Mouse (Mus musculus): Measurements from ENCODE around the gene Gm379. TPM values are rescaled to one million over a fixed set of nuclear protein-coding genes. Genes with fewer than 3 reads are reported as not detected.

Gm379 gene
- polyA plus RNA-seq (2012; rRNA removed) (0.24 TPM in 1 of 2 replicates, not detected in the other), polyA plus RNA-seq (2014; fragmentation: Nextera tagmentation; extraction: Ambion mirVana) (not detected in 2 replicates)

DNA sequence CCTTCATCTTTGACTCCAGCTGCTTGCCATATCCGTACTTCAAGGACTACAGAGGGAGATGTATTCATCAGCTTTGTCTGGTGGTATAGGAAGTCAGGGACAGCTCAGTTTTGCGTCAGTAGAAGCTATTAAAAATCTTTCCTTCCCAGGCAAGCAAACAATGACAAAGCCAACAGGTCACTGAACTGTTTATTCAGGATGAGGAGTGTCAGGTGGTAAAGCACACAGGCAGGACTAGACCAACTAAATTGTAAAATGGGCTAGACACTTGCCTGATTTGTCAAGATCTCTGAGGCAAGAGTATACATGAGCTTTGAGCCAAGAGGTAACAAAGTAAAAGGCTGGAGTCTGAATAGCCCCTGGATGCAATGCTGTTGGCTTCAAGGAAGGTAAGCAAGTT, at the start of gene Gm379:
TSS of gene Gm379 (minus strand) at position 7 of the 400 bp plus-strand sequence.
- ATAC-seq (ENCODE audit: low FRiP score, low read depth) (no peak), DNase-seq (ENCODE audit: low spot score) (no peak)
- 76% methylated on average over 2 of the region's 2 CpGs for WGBS
- Histone ChIP-seq H3K36me3 (ENCODE audit: control insufficient read depth, insufficient read depth, low read length) (no peaks in the 10 kb centered on the region), H3K4me2 (replicated peaks; ENCODE audit: low read depth, low read length, severe bottlenecking) (no peak within 1 kb of the TSS), H3K4me3 (replicated peaks; ENCODE audit: low read length) (no peak within 1 kb of the TSS), H3K9ac (ENCODE audit: low read depth, low read length, severe bottlenecking) (no peak within 1 kb of the TSS), H3K4me1 (ENCODE audit: control insufficient read depth, insufficient read depth, low read length) (no peaks in the 10 kb centered on the region), H3K9me3 (ENCODE audit: control insufficient read depth, low read length) (no peaks in the 10 kb centered on the region), H3K27ac (replicated peaks; ENCODE audit: low read depth, low read length) (no peak within 1 kb of the TSS), H3K27me3 (ENCODE audit: control insufficient read depth, insufficient read depth, low read length) (no peaks in the 10 kb centered on the region)
- no peak for TF ChIP-seq POLR2A (IDR thresholded peaks at IDR 0.05; ENCODE audit: borderline replicate concordance, extremely low read depth, insufficient read depth, insufficient read length)

DNA sequence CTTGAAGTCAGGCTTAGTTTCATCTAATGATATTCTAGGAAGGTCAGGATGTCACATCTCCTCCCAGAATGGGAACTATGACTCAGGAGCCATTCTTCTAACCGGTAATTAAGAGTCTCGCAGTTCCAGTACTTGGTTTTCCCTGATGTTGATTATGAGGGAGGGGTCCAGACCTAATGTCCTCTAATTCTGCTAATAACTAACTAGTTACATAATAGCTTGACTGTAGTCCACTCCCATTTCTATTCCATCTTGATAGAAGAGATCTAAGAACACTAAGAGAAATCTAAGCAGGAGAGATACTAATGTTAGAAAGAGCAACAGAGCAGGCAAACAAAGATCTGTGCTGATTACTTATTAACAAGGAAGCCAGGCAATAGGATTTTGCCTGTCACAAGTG, 39.6 kb upstream of the Gm379 start:
- 90% methylated on average over 2 of the region's 2 CpGs for WGBS
- Histone ChIP-seq H3K4me2 (replicated peaks; ENCODE audit: low read depth, low read length, severe bottlenecking) (no peak overlapping the region), H3K4me3 (replicated peaks; ENCODE audit: low read length) (no peak overlapping the region), H3K4me1 (ENCODE audit: control insufficient read depth, insufficient read depth, low read length) (no peaks in the 10 kb centered on the region), H3K9ac (ENCODE audit: low read depth, low read length, severe bottlenecking) (no peak overlapping the region), H3K27ac (replicated peaks; ENCODE audit: low read depth, low read length) (no peak overlapping the region), H3K36me3 (ENCODE audit: control insufficient read depth, insufficient read depth, low read length) (no peaks in the 10 kb centered on the region), H3K9me3 (ENCODE audit: control insufficient read depth, low read length) (no peaks in the 10 kb centered on the region), H3K27me3 (ENCODE audit: control insufficient read depth, insufficient read depth, low read length) (no peaks in the 10 kb centered on the region)
- no peak for DNase-seq (ENCODE audit: low spot score)
- no peak for TF ChIP-seq POLR2A (IDR thresholded peaks at IDR 0.05; ENCODE audit: borderline replicate concordance, extremely low read depth, insufficient read depth, insufficient read length)
- ATAC-seq (ENCODE audit: low FRiP score, low read depth): no peak

DNA sequence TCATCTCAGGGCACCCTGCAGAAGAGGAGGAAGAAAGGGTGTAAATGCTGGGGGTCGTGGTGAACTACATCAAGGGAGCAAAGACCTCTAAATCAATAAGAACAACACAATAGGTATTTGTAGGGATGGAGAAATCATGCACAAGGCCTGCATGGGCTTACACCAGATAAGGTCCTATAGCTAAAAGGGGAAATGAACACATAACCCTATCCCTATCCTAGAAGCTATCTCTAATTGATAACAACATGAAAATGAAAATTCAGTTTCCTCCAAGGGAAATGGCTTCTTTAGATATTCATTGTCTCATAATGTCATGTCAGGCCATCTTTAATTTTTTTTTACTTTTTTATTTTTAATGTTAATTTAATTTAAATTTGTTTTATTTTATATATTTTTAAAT, 4.2 kb upstream of the Gm379 start:
- TF ChIP-seq POLR2A (IDR thresholded peaks at IDR 0.05; ENCODE audit: borderline replicate concordance, extremely low read depth, insufficient read depth, insufficient read length): no peak
- no peak overlapping the region for H3K4me3 ChIP-seq (replicated peaks; ENCODE audit: low read length)
- H3K9ac ChIP-seq (ENCODE audit: low read depth, low read length, severe bottlenecking): no peak overlapping the region
- H3K4me1 ChIP-seq (ENCODE audit: control insufficient read depth, insufficient read depth, low read length): no peaks in the 10 kb centered on the region
- H3K27me3 ChIP-seq (ENCODE audit: control insufficient read depth, insufficient read depth, low read length): no peaks in the 10 kb centered on the region
- H3K9me3 ChIP-seq (ENCODE audit: control insufficient read depth, low read length): no peaks in the 10 kb centered on the region
- ATAC-seq (ENCODE audit: low FRiP score, low read depth): no peak
- H3K36me3 ChIP-seq (ENCODE audit: control insufficient read depth, insufficient read depth, low read length): no peaks in the 10 kb centered on the region
- DNase-seq (ENCODE audit: low spot score): no peak
- no peak overlapping the region for H3K27ac ChIP-seq (replicated peaks; ENCODE audit: low read depth, low read length)
- no peak overlapping the region for H3K4me2 ChIP-seq (replicated peaks; ENCODE audit: low read depth, low read length, severe bottlenecking)
- WGBS: 48% methylated on average over 1 of the region's 1 CpGs

GRCm38 (mm10) chrX:108621991-108622390, 42.7 kb downstream of the Gm379 start:
- H3K27me3 ChIP-seq (ENCODE audit: control insufficient read depth, insufficient read depth, low read length): no peaks in the 10 kb centered on the region
- H3K9me3 ChIP-seq (ENCODE audit: control insufficient read depth, low read length): no peaks in the 10 kb centered on the region
- no peak for DNase-seq (ENCODE audit: low spot score)
- H3K4me3 ChIP-seq (replicated peaks; ENCODE audit: low read length): no peak overlapping the region
- no peak overlapping the region for H3K27ac ChIP-seq (replicated peaks; ENCODE audit: low read depth, low read length)
- no peaks in the 10 kb centered on the region for H3K36me3 ChIP-seq (ENCODE audit: control insufficient read depth, insufficient read depth, low read length)
- H3K4me2 ChIP-seq (replicated peaks; ENCODE audit: low read depth, low read length, severe bottlenecking): no peak overlapping the region
- ATAC-seq (ENCODE audit: low FRiP score, low read depth): no peak
- 17% methylated on average over 1 of the region's 1 CpGs for WGBS
- no peaks in the 10 kb centered on the region for H3K4me1 ChIP-seq (ENCODE audit: control insufficient read depth, insufficient read depth, low read length)
- no peak overlapping the region for H3K9ac ChIP-seq (ENCODE audit: low read depth, low read length, severe bottlenecking)
- TF ChIP-seq POLR2A (IDR thresholded peaks at IDR 0.05; ENCODE audit: borderline replicate concordance, extremely low read depth, insufficient read depth, insufficient read length): no peak

DNA sequence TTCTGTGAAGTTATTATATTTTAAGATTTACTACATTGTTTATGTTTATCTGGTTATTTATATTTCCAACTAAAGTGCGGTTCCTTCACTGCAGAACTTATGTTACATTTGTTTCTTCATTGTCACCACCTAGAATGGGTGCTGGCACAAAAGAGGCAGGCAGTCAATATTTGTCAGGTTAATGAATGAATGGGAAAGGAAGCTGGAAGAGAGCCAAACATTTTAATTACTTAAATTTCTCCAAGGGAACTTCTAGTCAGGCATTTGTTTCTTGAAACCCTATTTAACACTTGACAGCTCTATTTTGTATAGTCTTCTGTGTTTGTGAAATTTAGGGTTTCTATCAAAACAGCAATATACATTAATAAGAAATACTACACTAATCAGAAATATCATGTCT, 43.8 kb downstream of the Gm379 start:
- Histone ChIP-seq H3K4me3 (replicated peaks; ENCODE audit: low read length) (no peak overlapping the region), H3K27me3 (ENCODE audit: control insufficient read depth, insufficient read depth, low read length) (no peaks in the 10 kb centered on the region), H3K9ac (ENCODE audit: low read depth, low read length, severe bottlenecking) (no peak overlapping the region), H3K4me1 (ENCODE audit: control insufficient read depth, insufficient read depth, low read length) (no peaks in the 10 kb centered on the region), H3K36me3 (ENCODE audit: control insufficient read depth, insufficient read depth, low read length) (no peaks in the 10 kb centered on the region), H3K4me2 (replicated peaks; ENCODE audit: low read depth, low read length, severe bottlenecking) (no peak overlapping the region), H3K9me3 (ENCODE audit: control insufficient read depth, low read length) (no peaks in the 10 kb centered on the region), H3K27ac (replicated peaks; ENCODE audit: low read depth, low read length) (no peak overlapping the region)
- no peak for TF ChIP-seq POLR2A (IDR thresholded peaks at IDR 0.05; ENCODE audit: borderline replicate concordance, extremely low read depth, insufficient read depth, insufficient read length)
- ATAC-seq (ENCODE audit: low FRiP score, low read depth) (no peak), DNase-seq (ENCODE audit: low spot score) (no peak)
- WGBS: 88% methylated on average over 1 of the region's 1 CpGs

Other genes with a start within 250 kb of the Gm379 start
- 3.8 and 3.9 TPM in 2 replicates for gene Brwd3, start 169.5 kb upstream of the Gm379 start, polyA plus RNA-seq (2012; rRNA removed)
- gene Brwd3, start 169.5 kb upstream of the Gm379 start, polyA plus RNA-seq (2014; fragmentation: Nextera tagmentation; extraction: Ambion mirVana): 3.3 and 5.3 TPM in 2 replicates